Mouse (Mus musculus) fat pad, adult 2 months (tissue): Measurements from ENCODE around the gene Glrx.

Experiments
- DNase-seq: peaks from one replicate; pipeline ENCODE4 v3.0.0-alpha.2; 2011; ENCODE audit warnings: low read depth, low spot score; ENCODE audit errors: extremely low read depth

The Glrx gene

GRCm38 (mm10) chr13:75880501-75880900 is 40.8 kb downstream of the Glrx start:
- no peak for DNase-seq

GRCm38 (mm10) chr13:75883792-75884191 is 44.1 kb downstream of the Glrx start:
- DNase-seq: no peak

DNA sequence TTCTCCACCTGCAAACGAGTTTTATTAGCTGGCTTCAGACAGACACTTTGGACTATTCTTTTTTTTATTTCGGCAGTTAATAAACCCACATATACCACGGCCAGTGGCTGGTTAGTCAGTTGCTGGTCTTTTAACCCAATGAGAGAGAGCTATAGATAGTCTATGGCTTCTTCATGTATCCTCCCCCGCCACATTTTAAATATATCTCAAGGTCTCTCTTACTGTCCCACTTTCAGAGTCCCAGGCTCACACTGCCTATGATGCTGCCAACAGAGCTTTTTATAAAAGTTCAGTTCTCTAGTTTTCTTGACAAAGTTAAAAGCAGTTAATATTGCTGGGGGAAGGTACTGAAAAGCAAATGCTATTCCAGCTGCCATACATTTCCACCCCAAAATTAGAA is 52.2 kb downstream of the Glrx start:
- DNase-seq: no peak

DNA sequence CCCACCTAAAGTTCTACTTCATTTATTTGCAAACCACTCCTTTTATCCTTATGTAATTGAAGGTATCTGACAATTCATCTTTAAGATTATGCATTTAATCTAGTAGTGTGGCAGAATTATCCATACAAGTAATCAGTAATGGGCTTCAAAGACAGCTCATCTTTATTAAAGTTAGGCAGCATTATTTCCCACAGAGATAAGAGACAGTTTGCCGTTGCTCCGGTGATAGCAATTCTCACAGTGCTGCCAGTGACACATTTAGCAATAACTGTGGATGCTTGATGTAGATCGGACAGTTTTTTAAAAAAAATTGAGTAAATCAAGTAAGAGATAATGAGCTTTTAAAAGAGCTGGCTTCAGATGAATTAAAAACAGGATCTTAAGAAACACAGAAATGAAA is 52.6 kb downstream of the Glrx start:
- DNase-seq: no peak

DNA sequence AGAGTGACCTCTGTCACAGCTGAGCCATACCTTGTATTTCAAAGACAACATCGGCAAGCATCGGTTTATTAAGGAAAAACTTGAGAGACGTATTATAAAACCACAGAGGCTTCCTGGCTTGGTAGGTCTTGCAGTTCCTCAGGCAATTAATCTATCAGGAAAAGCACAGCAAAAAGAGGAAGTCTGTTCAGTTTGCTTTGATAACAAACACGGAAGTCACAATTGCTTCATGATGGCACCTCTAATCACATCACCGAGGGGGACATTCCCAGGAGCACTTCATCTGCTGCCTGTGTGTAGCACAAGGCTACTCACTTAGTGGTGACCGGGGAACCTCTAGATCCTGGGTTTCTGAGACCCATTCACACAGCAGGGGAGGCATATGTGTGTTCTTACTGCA is 53.2 kb downstream of the Glrx start:
- DNase-seq: no peak
